Mouse (Mus musculus): ENCODE data around the gene Eras.
"Not testable (repeated sequence)": the region's sequence is repeated elsewhere in the genome, so short reads cannot be mapped to it uniquely, and the experiment has no call there.

Gene Eras

GRCm38 (mm10) chrX:7928270-7928790 is at the start of gene Eras:
Gene Eras, minus strand, starts transcription at chrX:7928607.
- DNase-seq (ENCODE audit: low read depth, low spot score): peak; percentile 84

GRCm38 (mm10) chrX:7977892-7978291 is 49.5 kb upstream of the Eras start, which contains the start of gene Gata1:
Gene Gata1, minus strand, starts transcription at chrX:7978071.
- peak; percentile 10 for DNase-seq (ENCODE audit: low read depth, low spot score)

- no peak for DNase-seq (ENCODE audit: low read depth, low spot score)
Observed at GRCm38 (mm10) chrX:7971292-7971691, 42.9 kb upstream of the Eras start.

DNA sequence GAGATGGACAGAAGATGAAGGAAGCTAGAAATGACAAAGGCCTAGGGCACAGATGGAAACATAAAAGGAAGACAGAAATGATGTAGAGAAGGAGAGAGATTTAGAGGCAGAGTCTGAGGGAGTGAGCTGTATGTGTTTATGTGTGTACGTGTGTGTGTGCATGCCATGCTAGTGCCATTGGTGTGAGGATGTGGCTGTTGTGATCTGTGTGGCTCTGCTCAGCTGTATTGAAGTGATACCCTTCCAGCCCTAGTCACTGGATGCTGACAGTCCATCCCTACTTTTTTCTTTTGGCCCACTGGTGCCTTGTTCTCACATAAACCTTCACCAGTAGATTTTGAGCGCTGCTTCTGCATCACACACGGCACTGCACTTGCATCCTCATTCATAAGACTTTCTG is 40.5 kb upstream of the Eras start:
- no peak for DNase-seq (ENCODE audit: low read depth, low spot score)

DNA sequence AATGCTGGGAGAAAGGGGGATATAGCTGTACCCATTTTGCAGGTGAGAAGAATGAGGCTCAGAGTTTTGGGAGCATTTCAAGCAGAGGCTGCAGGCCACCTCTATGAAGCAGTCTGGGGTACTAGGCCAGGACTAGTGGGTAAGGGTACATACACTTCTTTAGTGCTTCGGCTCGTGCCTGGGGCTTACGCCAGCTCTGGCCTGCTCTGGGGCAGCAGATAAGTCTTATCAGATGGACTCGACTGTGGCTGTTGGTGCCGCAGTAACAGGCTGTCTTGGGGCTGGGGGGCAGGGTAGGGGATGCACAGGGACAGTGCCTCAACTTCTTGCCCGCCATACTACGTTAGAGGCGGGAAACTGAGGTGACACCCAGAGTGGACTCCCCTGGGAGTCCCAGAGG is 39.8 kb upstream of the Eras start:
- no peak for DNase-seq (ENCODE audit: low read depth, low spot score)

- DNase-seq (ENCODE audit: low read depth, low spot score): no peak
Observed at GRCm38 (mm10) chrX:7967596-7968201, 39.3 kb upstream of the Eras start.

DNA sequence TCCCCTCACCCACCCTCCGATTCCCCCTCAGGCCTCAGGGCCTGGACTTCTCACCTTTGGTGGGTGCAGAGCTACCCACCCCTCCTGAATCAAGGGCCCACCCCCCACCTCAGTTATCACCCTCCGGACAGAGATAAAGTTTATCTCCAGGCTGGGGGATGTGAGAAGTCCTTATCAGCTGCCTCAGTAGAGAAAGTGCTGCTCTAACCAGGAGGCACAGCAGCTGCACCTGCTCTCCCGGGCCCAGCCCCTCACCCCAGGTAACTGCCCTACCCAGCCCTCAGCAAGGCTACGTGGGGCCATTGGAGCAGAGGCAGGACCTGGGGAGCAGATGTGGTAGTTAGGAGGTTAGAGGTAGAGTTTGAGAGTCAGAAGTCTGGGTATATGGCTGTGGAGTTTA is 37.8 kb upstream of the Eras start:
- no peak for DNase-seq (ENCODE audit: low read depth, low spot score)

DNA sequence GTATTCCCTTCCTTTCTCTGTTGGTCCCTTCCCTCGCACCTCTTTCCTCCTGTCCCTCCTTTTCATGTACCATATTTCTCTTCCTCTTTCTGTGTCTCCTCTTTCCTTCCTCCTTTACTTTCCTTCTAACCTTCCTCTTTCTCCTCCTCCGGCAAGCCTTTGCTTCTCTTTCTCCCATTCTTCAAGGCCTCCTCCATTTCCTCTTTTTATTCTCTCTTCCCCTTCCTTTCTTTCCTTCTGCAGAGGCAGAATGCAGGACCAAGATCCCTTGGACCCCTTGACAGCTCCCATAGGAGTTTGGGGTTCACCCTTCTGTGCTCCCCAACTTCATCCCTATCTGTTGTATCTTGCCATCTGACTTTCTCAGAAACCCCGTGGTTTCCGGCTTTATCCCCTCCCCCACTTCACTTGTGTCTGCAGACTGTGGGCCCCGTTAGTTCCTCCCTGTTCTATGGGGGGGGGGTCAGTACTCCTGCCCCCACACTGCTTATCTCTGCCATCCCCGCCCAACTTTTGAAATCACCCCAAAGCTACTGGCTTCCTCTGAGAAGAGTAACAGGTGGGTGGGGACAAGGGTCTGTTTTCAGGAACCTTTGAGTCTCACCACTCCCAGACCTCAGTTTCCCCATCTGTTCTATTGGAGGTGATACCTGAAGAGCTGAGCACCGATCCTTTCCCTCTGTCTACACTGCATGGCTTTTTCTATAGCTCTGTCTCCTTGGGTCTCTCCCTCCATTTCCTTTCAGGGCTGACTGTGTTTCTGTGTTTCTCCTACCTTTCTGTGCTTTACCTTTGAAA is 35.6 kb upstream of the Eras start:
- no peak for DNase-seq (ENCODE audit: low read depth, low spot score)

- DNase-seq (ENCODE audit: low read depth, low spot score): no peak
Observed at GRCm38 (mm10) chrX:7958868-7959267, 30.5 kb upstream of the Eras start.

- no peak for DNase-seq (ENCODE audit: low read depth, low spot score)
Observed at GRCm38 (mm10) chrX:7950091-7950490, 21.7 kb upstream of the Eras start.

- DNase-seq (ENCODE audit: low read depth, low spot score): peak; percentile 97
Observed at GRCm38 (mm10) chrX:7947900-7948492, 19.6 kb upstream of the Eras start.

DNA sequence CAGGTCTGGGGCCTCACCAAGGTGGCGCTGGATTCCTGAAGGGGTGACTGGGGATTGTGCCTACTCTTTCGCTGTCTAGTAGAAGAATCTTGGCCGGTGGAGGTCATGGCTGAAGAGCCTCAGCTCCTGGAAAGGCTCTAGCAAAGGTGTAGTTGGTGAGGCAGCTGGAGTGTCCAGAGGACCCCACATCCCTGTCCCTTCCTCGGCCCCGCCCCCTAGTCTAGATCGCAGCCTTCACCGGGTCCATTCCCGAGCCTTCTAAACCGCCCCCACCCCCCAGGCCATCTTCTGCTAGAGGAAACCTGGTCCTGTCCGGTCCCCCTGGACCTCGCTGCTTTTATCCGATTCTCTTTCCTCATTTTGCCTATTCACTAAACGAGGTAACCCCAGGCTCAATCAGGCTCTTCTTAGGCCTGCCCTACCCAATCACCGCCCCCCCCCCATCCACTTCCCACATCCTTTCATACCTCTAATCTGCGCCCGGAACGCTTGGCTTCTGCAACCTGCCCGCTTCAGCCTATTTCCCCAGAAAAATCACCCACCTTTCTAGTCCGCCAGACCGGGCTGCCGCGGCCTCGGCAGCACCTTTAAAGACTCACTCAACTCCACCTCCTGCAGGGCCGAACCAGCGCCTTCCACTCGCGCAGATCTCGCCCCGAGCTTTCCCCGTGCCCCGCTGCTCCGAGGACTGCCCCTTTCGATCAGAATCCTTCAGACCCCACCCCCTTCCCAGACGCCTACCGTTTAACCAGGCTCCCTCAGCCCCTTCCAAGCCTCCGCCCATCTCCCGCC is 18.9 kb upstream of the Eras start, which contains the start of gene Hdac6:
Gene Hdac6, minus strand, starts transcription at position 782 of the 792 bp plus-strand sequence.
- no peak for DNase-seq (ENCODE audit: low read depth, low spot score)

DNA sequence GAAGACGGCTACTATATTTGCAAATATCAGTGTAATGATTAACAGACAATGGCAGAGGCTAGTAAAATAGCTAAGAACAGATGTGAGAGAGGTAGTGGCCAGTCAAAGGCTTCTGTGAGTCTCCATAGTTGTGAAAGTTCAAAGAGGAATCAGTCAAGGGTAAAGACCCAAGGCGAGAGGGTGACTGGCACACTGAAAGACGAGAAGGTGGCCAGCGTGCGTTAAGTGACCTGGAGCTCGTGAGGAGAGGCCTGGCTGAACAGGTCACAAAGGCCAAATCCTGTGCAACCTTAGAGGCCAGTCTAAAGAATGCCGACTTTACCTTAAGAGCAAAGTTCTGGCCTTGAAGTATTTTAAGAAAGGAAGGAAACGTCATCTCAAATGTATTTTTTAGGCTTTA is 17.2 kb upstream of the Eras start:
- no peak for DNase-seq (ENCODE audit: low read depth, low spot score)

- no peak for DNase-seq (ENCODE audit: low read depth, low spot score)
Observed at GRCm38 (mm10) chrX:7937667-7938066, 9.3 kb upstream of the Eras start.

DNA sequence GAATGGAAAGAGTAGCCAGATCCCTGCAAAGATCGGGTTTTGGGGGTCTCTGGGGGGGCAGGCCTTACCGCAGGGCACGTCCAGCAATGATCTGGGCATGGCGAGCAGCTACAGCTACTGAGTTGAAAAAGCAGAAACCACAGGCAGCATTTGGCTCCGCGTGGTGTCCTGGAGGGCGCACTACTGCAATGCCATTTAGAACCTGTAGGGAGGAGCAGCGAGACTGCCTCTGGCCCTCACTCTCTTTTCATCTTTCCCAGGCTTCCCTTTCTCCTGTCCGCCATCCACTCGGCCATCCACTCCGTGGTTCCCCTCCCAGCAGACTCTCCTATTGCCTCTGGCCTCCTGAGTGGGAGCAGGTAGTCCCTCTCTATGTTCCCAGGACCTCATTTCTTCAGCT is 8.5 kb upstream of the Eras start:
- DNase-seq (ENCODE audit: low read depth, low spot score): peak; percentile 57

DNA sequence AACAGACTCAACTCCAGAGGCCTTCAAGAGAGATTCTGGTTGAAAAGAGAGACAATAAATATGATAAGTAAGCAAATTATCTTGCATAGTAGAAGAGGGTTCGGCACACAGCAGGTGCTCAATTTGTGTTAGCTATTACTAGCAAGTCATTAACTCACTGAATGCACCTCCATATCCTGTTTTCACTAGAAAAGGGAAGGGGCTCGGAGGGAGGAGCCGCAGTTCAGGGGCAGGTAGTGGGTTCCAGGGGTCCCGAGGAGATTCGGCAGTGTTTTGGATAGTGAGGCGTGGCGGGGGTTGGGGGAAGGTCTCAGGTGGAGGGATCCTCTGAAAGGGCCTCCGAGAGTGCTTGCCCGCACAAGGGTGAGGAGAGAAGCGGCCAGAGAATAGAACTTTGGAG is 1.3 kb downstream of the Eras start:
- peak; percentile 88 for DNase-seq (ENCODE audit: low read depth, low spot score)

DNA sequence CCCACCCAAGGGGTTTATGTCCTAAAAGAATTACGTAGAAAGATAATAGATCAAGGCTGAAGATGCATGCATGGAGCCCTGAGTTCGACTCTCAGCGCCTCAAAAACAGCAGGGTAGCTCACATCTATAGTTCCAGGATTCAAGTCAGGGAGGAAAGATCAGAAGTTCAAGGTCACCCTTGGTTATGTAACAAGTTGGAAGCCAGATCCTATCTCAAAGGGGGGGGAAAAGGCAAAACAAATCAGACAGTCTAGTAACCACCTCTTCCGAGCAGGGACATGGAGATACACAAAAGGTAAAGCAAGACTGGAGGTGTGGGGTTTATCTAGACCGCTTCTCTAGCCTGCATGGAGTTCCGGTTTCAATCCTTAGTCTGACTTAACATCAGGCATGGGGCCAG is 2.1 kb downstream of the Eras start:
- peak; percentile 87 for DNase-seq (ENCODE audit: low read depth, low spot score)

- peak; percentile 30 for DNase-seq (ENCODE audit: low read depth, low spot score)
Observed at GRCm38 (mm10) chrX:7922032-7922431, 6.4 kb downstream of the Eras start.

- peak; percentile 74 for DNase-seq (ENCODE audit: low read depth, low spot score)
Observed at GRCm38 (mm10) chrX:7919601-7920383, 8.6 kb downstream of the Eras start, which contains the start of gene Pcsk1n. Gene Pcsk1n, plus strand, starts transcription at chrX:7919822.

- DNase-seq (ENCODE audit: low read depth, low spot score): peak; percentile 22
Observed at GRCm38 (mm10) chrX:7917960-7918359, 10.4 kb downstream of the Eras start.

GRCm38 (mm10) chrX:7915669-7916068 is 12.7 kb downstream of the Eras start:
- not testable (repeated sequence) for DNase-seq (ENCODE audit: low read depth, low spot score)
